In the genomic region with DNA sequence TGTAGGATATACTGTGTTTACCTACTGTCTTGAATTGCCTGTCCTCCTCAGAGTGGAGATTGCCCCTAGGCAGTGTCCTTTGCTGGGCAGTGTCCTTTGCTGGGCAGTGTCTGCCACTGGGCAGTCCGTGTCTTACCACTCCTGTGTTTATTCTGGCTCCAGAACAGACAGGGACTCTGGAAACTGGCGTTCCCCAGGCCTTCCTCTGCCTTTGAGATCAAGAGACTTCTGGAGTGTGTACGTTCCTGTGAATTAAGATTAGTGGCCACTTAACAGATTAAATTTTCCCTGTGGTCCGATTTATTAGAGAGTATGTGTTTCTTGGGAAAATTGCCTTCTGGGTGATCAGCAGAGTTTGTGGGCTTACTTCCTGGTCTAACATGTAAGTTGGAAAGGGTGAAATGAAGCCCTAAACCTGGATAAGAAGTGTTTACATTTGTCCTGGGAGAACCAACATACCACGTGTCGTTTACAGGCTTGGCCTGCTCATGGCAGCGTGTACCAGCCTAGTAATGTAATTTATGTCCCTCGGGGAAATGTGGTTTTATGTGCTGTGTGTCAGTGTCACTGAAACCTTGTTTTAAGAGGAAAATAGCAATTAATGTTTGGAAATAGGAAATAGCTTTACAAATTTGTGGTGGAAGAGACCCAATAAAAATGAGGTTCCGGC, we compare ENCODE assay signal across 16 mouse cellular contexts. TPM values are rescaled to one million over a fixed set of nuclear protein-coding genes. Genes with fewer than 3 reads are reported as not detected.
A peak's percentile ranks its signal among the peaks of the same experiment; 100 is the strongest.
DNase-seq lines count a peak whose midpoint lies in the region; TF ChIP-seq lines count a peak whose summit lies in the region.
"Had no signal": no experiment of that assay in that cellular context is flagged by ENCODE, and none has a peak within 500 bp of the region (broad histone marks: within the 10 kb centered on the region; RNA-seq: fewer than 3 reads in every experiment).

No protein-coding gene starts in this region.

- peak; percentile 49 for DNase-seq in adrenal gland, postnatal 10 days
- DNase-seq in adrenal gland, postnatal 25 days: no peak
- no peak for DNase-seq in layer of hippocampus, adult 2 months (ENCODE audit: low spot score in 2 of 2)
- DNase-seq in layer of hippocampus, adult 18-20 months (ENCODE audit: low spot score in 2 of 2): no peak
- no peak for DNase-seq in urinary bladder, postnatal 36 days (ENCODE audit: low spot score in 2 of 2)
- DNase-seq in thymus, postnatal 10 days (ENCODE audit: low spot score in 2 of 2): no peak
- DNase-seq: cerebellum, adult 11 months; heart, postnatal 36 days; thymus, adult 2 months had no signal

- H3K79me2 ChIP-seq in myocyte (ENCODE audit: control insufficient read depth, insufficient read depth): peaks cover 91% of the 10 kb centered on the region

- H3ac ChIP-seq in myocyte (ENCODE audit: control insufficient read depth, insufficient read length): no peak overlapping the region

- peak overlapping the region; percentile 43; the same call in 1 of the 2 replicates for H3K27ac ChIP-seq in layer of hippocampus, adult 2 months
- H3K27ac ChIP-seq in brown adipose tissue, adult 24 weeks (replicated peaks; ENCODE audit: low read depth, low read length): peak overlapping the region; percentile 92
- H3K27ac ChIP-seq: embryonic facial prominence, embryonic 15.5 days; forebrain, embryonic 13.5 days; liver, embryonic 12.5 days had no signal

- TF ChIP-seq CTCF in layer of hippocampus, adult 2 months (conservative IDR thresholded peaks at IDR 0.05): no peak

- peaks cover 14% of the 10 kb centered on the region for H3K4me1 ChIP-seq in brown adipose tissue, adult 24 weeks (ENCODE audit: control insufficient read depth, insufficient read depth, insufficient read length, low read length)

- no peak overlapping the region for H3K4me3 ChIP-seq in layer of hippocampus, adult 2 months
- H3K4me3 ChIP-seq in brown adipose tissue, adult 24 weeks (ENCODE audit: insufficient read depth, low read depth, low read length): no peak overlapping the region
- no peak overlapping the region for H3K4me3 ChIP-seq in myocyte
- H3K4me3 ChIP-seq: embryonic facial prominence, embryonic 15.5 days; forebrain, embryonic 13.5 days; liver, embryonic 12.5 days had no signal

- no peak for TF ChIP-seq POLR2A in myocyte (IDR thresholded peaks at IDR 0.05; ENCODE audit: insufficient read length, low read depth)

- no peaks in the 10 kb centered on the region for H3K27me3 ChIP-seq in myocyte (ENCODE audit: control insufficient read depth, insufficient read depth, insufficient read length)
- H3K27me3 ChIP-seq: embryonic facial prominence, embryonic 15.5 days; forebrain, embryonic 13.5 days had no signal

- peaks cover 4% of the 10 kb centered on the region for H3K36me3 ChIP-seq in myocyte (ENCODE audit: control insufficient read depth, insufficient read depth)
- H3K36me3 ChIP-seq: liver, embryonic 12.5 days had no signal

- peak overlapping the region; percentile 57 for H3K4me2 ChIP-seq in myocyte (ENCODE audit: low read depth)
- H3K4me2 ChIP-seq: embryonic facial prominence, embryonic 15.5 days; forebrain, embryonic 13.5 days; liver, embryonic 12.5 days had no signal

TF ChIP-seq in myocyte, 11 proteins besides CTCF, POLR2A, EP300 and RAD21:
- TF ChIP-seq TCF12 (IDR thresholded peaks at IDR 0.05; ENCODE audit: insufficient read depth, poor library complexity, severe bottlenecking): no peak
- peak; percentile 63 for TF ChIP-seq USF1 (IDR thresholded peaks at IDR 0.05; ENCODE audit: low read depth)
- no peak for TF ChIP-seq POLR2AphosphoS2 (IDR thresholded peaks at IDR 0.05; ENCODE audit: insufficient read length, low read depth)
- no peak for TF ChIP-seq MAX (IDR thresholded peaks at IDR 0.05; ENCODE audit: low read depth)

RNA-seq across cellular contexts. Expression of gene Lhfpl2, which starts 15.6 kb away (rescaled TPM):
- 10 to 100 TPM; 29.8 to 39.6 TPM for total RNA-seq in adrenal gland, postnatal 10 days (2021)
- total RNA-seq in adrenal gland, postnatal 25 days (2021): 36.0 and 38.2 TPM in 2 replicates
- total RNA-seq in layer of hippocampus, adult 2 months (2021): 10 to 100 TPM; 25.1 to 26.5 TPM
- 10 to 100 TPM; 25.2 to 27.3 TPM for total RNA-seq in layer of hippocampus, adult 18-20 months (2021)
- 4.3 and 6.5 TPM in 2 replicates for polyA plus RNA-seq in brown adipose tissue, adult 24 weeks (2012; ENCODE audit: insufficient read depth, insufficient read length, missing spikeins)
- 35.7 TPM for polyA plus RNA-seq in myocyte (2012; fragmentation: generic; extraction: Trizol)
- total RNA-seq: monocyte, adult 5-6 weeks had no signal
- polyA plus RNA-seq: inflammation-experienced regulatory T-cells, adult 6 months had no signal
